Mouse (Mus musculus) spleen, adult 2 months (tissue): ENCODE data around the gene Shb.

Source experiments
- CTCF ChIP-seq: fragments of 200-500 bp; IDR thresholded peaks from 2 replicates; pipeline ENCODE4 v1.5.1; 2011; ENCODE audit warnings: mild to moderate bottlenecking, inconsistent platforms; ENCODE audit not compliant: insufficient read depth, insufficient read length, insufficient replicate concordance; ENCODE audit errors: extremely low read depth
- POLR2A ChIP-seq: fragments of 200-500 bp; IDR thresholded peaks from 2 replicates; pipeline ENCODE4 v1.6.1; 2011; ENCODE audit warnings: low read depth, low read length, inconsistent platforms

DNA sequence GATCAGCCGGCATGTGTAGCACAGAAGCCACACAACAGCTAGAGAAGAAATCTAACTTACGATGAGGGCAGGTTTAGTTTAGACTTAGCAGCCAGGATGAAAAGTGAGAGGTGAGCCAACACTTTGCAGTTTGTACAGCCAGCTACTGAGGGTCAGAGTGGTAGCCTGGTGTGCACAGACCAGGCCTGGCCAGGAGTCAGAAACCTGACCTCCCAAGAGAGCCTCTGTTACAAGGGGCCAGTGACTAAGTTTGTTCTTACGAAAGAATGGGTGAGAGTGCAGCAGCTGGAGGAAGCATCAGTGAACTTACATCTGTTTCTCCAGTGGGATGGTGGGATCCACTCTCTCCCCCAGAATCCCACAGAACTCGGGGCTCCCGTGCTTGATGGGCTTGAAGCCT is 85.1 kb downstream of the Shb start:
- TF ChIP-seq CTCF (no peak), POLR2A (no peak)
